In the genomic region with DNA sequence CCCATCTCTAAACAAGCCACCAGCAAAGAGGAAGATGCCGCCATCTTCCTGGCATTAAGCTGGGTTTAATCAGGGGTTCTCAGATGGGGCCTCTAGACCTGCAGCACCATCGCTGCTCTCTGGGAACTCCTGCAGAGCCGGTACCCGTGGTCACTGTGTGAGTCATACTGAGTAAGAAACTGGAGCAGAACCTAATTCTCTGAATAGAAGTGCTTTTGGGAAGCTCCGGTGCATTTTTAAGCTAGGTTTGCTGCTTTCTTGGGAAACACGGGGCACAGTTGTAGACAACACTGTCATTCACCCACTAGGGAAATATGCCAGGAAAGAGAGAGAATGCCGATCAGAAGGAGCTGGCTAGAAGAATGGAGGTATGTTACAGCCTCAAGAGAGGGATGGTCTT, we compare ENCODE assay signal across 23 mouse cellular contexts.
DNase-seq lines count a peak whose midpoint lies in the region; ATAC-seq and TF ChIP-seq lines count a peak whose summit lies in the region.
"Had no signal": no experiment of that assay in that cellular context is flagged by ENCODE, and none has a peak within 500 bp of the region (broad histone marks: within the 10 kb centered on the region; RNA-seq: fewer than 3 reads in every experiment).

No protein-coding gene starts in this region.

- H3K36me3 ChIP-seq in hindbrain, postnatal 0 days (ENCODE audit: insufficient read depth, low read length), result no peaks in the 10 kb centered on the region
- H3K36me3 ChIP-seq in hindbrain, embryonic 14.5 days (replicated peaks; ENCODE audit: control insufficient read depth, insufficient read depth), result no peaks in the 10 kb centered on the region
- H3K36me3 ChIP-seq in midbrain, embryonic 13.5 days, result no peaks in the 10 kb centered on the region
- H3K36me3 ChIP-seq: embryonic facial prominence, embryonic 13.5 days; forebrain, embryonic 10.5 days; G1E; heart, embryonic 15.5 days; hindbrain, embryonic 13.5 days had no signal

- H3K4me3 ChIP-seq in hindbrain, postnatal 0 days (ENCODE audit: low read length), result no peak overlapping the region
- no peak overlapping the region for H3K4me3 ChIP-seq in hindbrain, embryonic 14.5 days (replicated peaks; ENCODE audit: low read length)
- H3K4me3 ChIP-seq in midbrain, embryonic 13.5 days (replicated peaks), result no peak overlapping the region
- H3K4me3 ChIP-seq: embryonic facial prominence, embryonic 13.5 days; forebrain, embryonic 10.5 days; heart, adult 2 months; heart, embryonic 15.5 days; hindbrain, embryonic 13.5 days had no signal

- CTCF ChIA-PET in Patski (lab: Charles Lee), result no interaction called here

- 0 out of 2 replicates have a peak overlapping the region, but pooled peaks have one; percentile 8 for H3K27ac ChIP-seq in hindbrain, postnatal 0 days
- H3K27ac ChIP-seq in hindbrain, embryonic 14.5 days, result no peak overlapping the region
- H3K27ac ChIP-seq in midbrain, embryonic 13.5 days, result no peak overlapping the region
- H3K27ac ChIP-seq: embryonic facial prominence, embryonic 13.5 days; forebrain, embryonic 10.5 days; heart, adult 2 months; heart, embryonic 15.5 days; hindbrain, embryonic 13.5 days had no signal

- H3K4me2 ChIP-seq in hindbrain, postnatal 0 days (ENCODE audit: low read depth, low read length), result no peak overlapping the region
- H3K4me2 ChIP-seq in hindbrain, embryonic 14.5 days (replicated peaks), result no peak overlapping the region
- H3K4me2 ChIP-seq in midbrain, embryonic 13.5 days (replicated peaks), result no peak overlapping the region
- H3K4me2 ChIP-seq: embryonic facial prominence, embryonic 13.5 days; heart, embryonic 11.5 days; heart, embryonic 15.5 days; hindbrain, embryonic 13.5 days had no signal

- in situ Hi-C loops in Patski (cut with MboI; ENCODE audit: low pct_unique_long_range_greater_than_20kb), result no loop called here

- POLR2A ChIA-PET in Patski (lab: Charles Lee), result no interaction called here

- no peak for ATAC-seq in hindbrain, postnatal 0 days
- no peak for ATAC-seq in hindbrain, embryonic 14.5 days (ENCODE audit: low FRiP score)
- peak; percentile 54 for ATAC-seq in Patski
- no peak for ATAC-seq in midbrain, embryonic 13.5 days
- ATAC-seq: CD4-positive, CD25-positive, alpha-beta regulatory T cell, adult 4 months; forebrain, embryonic 14.5 days had no signal

- DNase-seq in hindbrain, postnatal 0 days (ENCODE audit: low spot score), result no peak
- DNase-seq in hindbrain, embryonic 14.5 days (ENCODE audit: low spot score), result no peak
- DNase-seq in 3T3-L1 (ENCODE audit: low read depth, low spot score), result peak; percentile 65
- peak; percentile 28 for DNase-seq in Patski (ENCODE audit: low read depth, low spot score)
- no peak for DNase-seq in ovary, adult 18-20 months (ENCODE audit: low spot score)
- DNase-seq: adrenal gland, adult 8-10 months; adrenal gland, postnatal 36 days; B cell, adult 2 months; cerebellum, adult 11 months; cerebellum, adult 8-10 months; cerebellum, postnatal 25 days; gastrocnemius, postnatal 36 days; heart, adult 2 months; heart, postnatal 14 days had no signal

- no peak overlapping the region for H3K9ac ChIP-seq in hindbrain, postnatal 0 days (replicated peaks; ENCODE audit: low read length)
- no peak overlapping the region for H3K9ac ChIP-seq in hindbrain, embryonic 14.5 days
- no peak overlapping the region for H3K9ac ChIP-seq in midbrain, embryonic 13.5 days (replicated peaks)
- H3K9ac ChIP-seq: embryonic facial prominence, embryonic 13.5 days; heart, embryonic 15.5 days; hindbrain, embryonic 13.5 days had no signal

- no peak for TF ChIP-seq CTCF in hindbrain, postnatal 0 days (IDR thresholded peaks at IDR 0.05; ENCODE audit: low read depth)
- no peak for TF ChIP-seq CTCF in Patski (IDR thresholded peaks at IDR 0.05)

- H3K27me3 ChIP-seq in hindbrain, postnatal 0 days (ENCODE audit: insufficient read depth, low read length), result no peaks in the 10 kb centered on the region
- no peaks in the 10 kb centered on the region for H3K27me3 ChIP-seq in hindbrain, embryonic 14.5 days (ENCODE audit: control insufficient read depth, insufficient read depth, low read length)
- no peaks in the 10 kb centered on the region for H3K27me3 ChIP-seq in Patski
- no peaks in the 10 kb centered on the region for H3K27me3 ChIP-seq in midbrain, embryonic 13.5 days
- H3K27me3 ChIP-seq: embryonic facial prominence, embryonic 13.5 days; heart, embryonic 15.5 days; hindbrain, embryonic 13.5 days had no signal

- no peaks in the 10 kb centered on the region for H3K4me1 ChIP-seq in hindbrain, postnatal 0 days (ENCODE audit: insufficient read depth, low read length)
- H3K4me1 ChIP-seq in hindbrain, embryonic 14.5 days (replicated peaks; ENCODE audit: control insufficient read depth, insufficient read depth, low read length), result no peaks in the 10 kb centered on the region
- no peaks in the 10 kb centered on the region for H3K4me1 ChIP-seq in midbrain, embryonic 13.5 days (replicated peaks)
- H3K4me1 ChIP-seq: embryonic facial prominence, embryonic 13.5 days; forebrain, embryonic 10.5 days; heart, embryonic 15.5 days; hindbrain, embryonic 13.5 days had no signal

- 65% methylated on average over 7 of the region's 7 CpGs for WGBS in hindbrain, postnatal 0 days
- 83% methylated on average over 7 of the region's 7 CpGs for WGBS in hindbrain, embryonic 14.5 days
- 86% methylated on average over 7 of the region's 7 CpGs for WGBS in midbrain, embryonic 13.5 days

- no peaks in the 10 kb centered on the region for H3K9me3 ChIP-seq in hindbrain, postnatal 0 days (ENCODE audit: low read length)
- H3K9me3 ChIP-seq in hindbrain, embryonic 14.5 days (ENCODE audit: control insufficient read depth, low read length), result no peaks in the 10 kb centered on the region
- no peaks in the 10 kb centered on the region for H3K9me3 ChIP-seq in midbrain, embryonic 13.5 days
- H3K9me3 ChIP-seq: embryonic facial prominence, embryonic 13.5 days; forebrain, embryonic 10.5 days; heart, embryonic 15.5 days; hindbrain, embryonic 13.5 days had no signal

Comparison
In these comparisons a context has a peak if more than half of its experiments do, and no peak if none do; other contexts are left out.
1. DNase-seq: peak in 3T3-L1 (single experiment) and Patski (single experiment); none in hindbrain, postnatal 0 days (single experiment), hindbrain, embryonic 14.5 days (single experiment) and ovary, adult 18-20 months (single experiment).